Mouse (Mus musculus) CD4-positive helper T cell, adult 2 months (primary cell): ENCODE data around the gene Mrps9.
A peak's percentile ranks its signal among the peaks of the same experiment; 100 is the strongest.

ENCODE experiments used
- DNase-seq: peaks from one replicate; pipeline ENCODE4 v3.0.0-alpha.2; 2012; ENCODE audit warnings: low read depth, missing footprints, low spot score

Mrps9 gene

DNA sequence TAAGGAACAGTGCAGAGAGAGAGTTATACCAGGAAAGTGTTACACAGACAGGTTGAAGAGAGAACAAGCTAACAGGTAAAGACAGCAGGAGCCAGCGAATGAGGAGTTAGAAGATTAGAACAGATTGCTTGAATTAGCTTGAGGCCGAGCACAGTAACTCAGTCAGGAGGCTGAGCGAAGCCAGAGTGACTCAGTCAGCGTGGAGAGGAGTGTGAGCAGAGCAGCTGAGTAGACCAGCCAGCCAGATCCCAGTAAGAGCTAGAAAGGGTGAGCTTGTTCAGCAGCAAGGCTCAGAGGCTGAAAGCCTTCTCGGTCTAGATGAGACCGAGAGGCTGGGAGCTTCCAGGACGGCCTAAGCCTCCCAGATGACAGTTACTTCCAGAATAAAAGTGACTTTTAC lies 55.7 kb downstream of the Mrps9 start:
- DNase-seq: no peak

DNA sequence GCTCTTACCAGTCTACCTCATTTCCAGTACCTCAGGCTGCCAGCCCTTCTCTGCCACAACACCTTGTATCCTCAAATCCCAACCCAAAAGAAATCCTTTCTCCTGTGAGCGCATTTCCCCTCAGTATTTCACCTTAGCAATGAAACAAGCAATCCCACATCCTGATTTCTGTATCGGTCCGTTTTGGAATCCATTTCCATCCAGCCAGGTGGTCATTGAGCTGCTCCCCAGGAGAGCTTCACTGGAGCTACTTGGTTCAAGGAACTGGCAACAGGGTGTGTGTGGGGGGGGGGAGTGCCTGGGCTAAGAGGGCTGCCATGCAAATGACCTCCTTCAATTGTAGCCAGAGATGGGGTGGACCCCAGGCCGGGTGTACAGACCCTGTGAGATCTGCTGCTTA lies 56.1 kb downstream of the Mrps9 start:
- no peak for DNase-seq

DNA sequence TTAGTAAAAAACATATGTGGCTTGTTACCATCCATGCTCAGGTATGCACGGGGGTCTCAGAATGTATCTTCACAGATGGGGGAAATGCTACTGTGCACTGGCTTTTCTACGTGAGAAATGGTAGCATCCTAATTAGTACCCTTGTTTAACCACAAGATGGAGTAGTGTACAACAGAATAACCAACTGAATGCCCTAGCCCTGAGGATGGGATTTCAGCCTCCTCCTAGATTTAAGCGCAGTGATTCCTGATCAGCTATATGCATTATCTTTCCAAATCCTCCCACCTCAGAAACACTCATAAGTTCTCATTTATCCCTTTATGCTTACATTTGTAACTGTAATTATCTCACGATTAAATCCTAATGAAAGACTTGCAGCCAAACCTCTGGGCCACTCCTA lies 64.0 kb downstream of the Mrps9 start:
- DNase-seq: peak; percentile 7

DNA sequence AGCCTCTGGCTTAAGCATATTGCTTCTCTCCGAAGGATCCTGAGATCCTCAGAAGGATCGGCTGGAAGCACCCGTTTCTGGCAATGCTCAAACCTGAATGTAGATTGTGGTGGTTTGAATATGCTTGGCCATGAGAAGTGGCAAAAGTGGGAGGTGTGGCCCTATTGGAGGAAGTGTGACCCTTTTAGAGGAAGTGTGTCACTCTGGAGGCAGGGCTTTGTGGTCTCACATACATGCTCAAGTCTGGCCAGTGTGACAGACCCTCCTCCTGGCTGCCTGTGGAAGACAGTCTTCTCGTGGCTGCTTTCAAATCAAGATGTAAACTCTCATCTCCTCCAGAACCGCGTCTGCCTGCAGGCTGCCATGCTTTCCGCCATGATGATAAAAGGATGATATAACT lies 65.7 kb downstream of the Mrps9 start:
- DNase-seq: no peak

DNA sequence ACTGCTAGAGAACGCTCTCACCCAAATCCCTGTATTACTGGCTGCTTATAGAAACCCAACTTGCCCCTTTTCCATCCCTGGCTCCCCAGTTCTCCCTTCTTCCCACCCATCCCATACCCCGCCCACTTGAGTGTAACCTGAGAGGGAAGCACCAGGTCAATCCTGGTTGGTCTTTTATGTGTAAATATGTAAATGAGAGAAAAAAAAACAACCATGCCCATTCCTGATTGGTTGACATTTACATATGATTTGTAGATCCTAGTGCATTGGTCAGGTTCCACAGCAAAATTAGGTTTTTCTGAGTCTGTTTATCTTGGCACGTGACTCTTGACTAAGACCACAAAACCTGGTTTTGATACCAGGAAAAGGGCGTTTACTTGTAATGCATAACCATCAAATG lies 66.9 kb downstream of the Mrps9 start:
- no peak for DNase-seq

DNA sequence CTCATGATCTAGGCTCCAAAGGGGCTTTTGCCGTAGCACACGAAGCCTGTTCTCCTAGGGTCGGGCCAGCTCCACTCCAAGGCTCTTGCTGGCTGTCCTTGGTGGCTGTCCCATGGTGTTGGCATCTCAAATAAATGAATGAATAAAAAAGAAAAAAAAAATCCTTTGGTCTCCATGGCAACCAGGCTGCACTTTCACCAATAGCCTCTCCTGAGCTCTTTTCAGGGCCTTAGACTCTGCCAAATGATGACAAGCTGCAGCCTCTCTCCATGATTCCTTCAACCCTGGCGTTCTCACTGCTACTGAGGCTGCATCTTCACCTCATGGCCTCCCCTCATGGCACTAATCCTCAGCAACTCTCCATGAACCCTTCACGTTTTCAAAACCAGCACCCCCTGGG lies 72.9 kb downstream of the Mrps9 start:
- DNase-seq: no peak

DNA sequence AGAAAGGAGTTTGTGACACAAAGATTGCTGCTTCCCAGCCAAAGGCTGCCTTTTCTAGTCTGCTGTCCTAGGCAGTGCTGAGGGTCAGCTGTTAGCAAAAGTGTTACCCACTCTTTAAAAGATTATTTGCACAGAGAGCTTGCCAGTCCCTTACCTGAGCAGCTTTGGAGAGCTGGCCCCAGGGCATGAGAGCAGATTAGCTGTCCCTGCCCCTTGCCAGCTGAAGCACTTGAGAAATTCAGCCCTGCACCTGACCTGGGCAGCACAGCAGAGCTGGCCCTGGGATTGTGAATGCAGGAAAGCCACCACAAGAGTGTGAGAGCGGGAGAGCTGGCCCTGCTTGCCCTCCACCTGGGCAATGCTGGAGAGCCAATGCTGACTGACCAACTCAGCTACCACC lies 82.6 kb downstream of the Mrps9 start:
- no peak for DNase-seq

DNA sequence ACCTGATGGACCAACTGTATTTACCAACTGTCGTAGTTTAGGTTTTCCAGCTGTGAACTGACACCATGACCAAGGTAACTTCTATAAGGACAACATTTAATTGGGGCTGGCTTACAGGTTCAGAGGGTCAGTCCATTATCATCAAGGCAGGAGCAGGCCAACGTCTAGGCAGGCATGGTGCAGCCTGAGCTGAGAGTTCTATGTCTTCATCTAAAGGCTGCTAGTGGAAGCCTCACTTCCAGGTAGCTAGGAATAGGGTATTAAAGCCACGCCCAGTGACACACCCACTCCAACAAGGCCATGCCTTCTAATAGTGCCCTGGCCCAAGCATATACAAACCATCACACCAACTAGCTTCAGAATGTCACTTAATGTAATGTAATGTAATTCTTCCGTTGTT lies 97.5 kb downstream of the Mrps9 start:
- no peak for DNase-seq

DNA sequence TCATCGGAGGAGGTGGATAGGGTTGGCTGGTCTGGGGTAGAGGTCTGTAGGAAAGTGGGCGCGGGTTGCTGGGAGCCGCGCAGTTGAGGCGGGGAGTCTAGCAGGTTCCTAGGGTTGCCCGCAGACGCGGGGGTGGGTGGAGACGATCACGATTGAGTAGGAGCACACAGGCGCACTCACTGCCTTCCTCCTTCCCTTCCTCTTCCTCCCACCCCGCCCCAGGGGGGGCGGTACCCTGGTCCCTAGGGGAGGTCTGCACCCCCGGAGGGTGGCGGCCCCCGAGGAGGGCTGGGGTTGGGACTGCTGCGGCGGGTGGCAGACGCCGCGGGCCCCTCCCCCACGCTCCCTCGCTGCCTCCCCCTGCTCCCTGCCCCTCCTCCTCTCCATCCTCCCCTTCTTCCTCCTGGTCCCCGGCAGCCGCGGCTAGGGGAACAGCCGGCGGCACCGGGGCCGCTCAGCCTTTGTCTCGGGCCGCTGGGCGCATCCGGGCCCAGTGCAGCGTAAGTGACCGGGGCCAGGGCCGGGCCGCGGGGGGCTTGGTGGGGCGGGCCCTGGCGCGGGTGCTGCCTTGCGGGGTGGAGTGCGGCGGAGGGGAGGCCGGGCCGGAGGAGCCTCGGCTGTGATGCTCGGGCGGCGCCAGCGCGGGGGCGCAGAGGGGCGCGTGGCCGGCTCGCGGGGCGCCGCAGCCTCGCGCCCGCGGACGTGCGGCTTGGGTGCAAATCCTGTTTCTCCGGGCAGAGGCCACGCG lies 101.9 kb downstream of the Mrps9 start, which contains the start of gene Gpr45:
Gene Gpr45, plus strand, starts transcription at position 139 of the 748 bp plus-strand sequence.
- DNase-seq: peak; percentile 47

DNA sequence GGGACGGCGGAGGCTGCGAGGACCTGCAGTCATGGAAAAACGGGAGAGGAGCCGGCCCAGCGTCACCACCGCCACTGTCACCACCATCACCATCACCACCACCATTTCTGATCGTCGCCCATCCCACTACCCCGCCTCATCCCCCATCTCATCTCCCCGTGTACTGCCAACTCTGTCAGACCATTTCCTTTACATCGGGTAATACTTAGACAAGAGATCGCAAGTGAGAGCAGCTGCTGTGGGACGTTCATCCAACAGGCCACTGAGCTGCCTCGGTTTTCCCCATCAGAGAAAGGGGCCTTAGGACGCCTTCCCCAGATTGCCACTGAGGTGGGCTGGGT lies 102.4 kb downstream of the Mrps9 start:
- no peak for DNase-seq
